Mouse (Mus musculus) G1E (cell line): ENCODE measurements at regions not wholly inside any gene's neighbourhood (a gene's known extent, or its start where the extent isn't known, plus 50 kb on each side); places are given as distances from the start of the nearest gene placed in this dataset.

Experiments used
- ATAC-seq: 2 replicates; pipeline ENCODE4 v1.8.0; 2016; ENCODE audit warnings: mild to moderate bottlenecking; ENCODE audit not compliant: insufficient number of reproducible peaks, poor library complexity, low FRiP score, severe bottlenecking; ENCODE audit errors: extremely low read depth
- DNase-seq: peaks from one replicate; pipeline ENCODE4 v3.0.0; 2012; ENCODE audit warnings: low spot score
- H3K27me3 ChIP-seq: 2 replicates; pipeline ENCODE4 v1.6.1; 2012; ENCODE audit warnings: mild to moderate bottlenecking, low read length, inconsistent platforms; ENCODE audit not compliant: insufficient read depth
- H3K36me3 ChIP-seq: replicated peaks from 2 replicates; pipeline ENCODE3; 2012; ENCODE audit warnings: mild to moderate bottlenecking, inconsistent platforms
- H3K4me1 ChIP-seq: 2 replicates; pipeline ENCODE4 v1.6.1; 2012; ENCODE audit warnings: low read depth, low read length, inconsistent platforms, mixed read lengths; ENCODE audit not compliant: insufficient read depth
- H3K4me3 ChIP-seq: 2 replicates; pipeline ENCODE4 v1.5.1; 2012; ENCODE audit warnings: low read depth, mild to moderate bottlenecking, inconsistent platforms, low read length, moderate library complexity, mixed read lengths
- H3K9me3 ChIP-seq: replicated peaks from 2 replicates; pipeline ENCODE4 v1.6.1; 2012; ENCODE audit warnings: inconsistent platforms
- CTCF ChIP-seq: IDR thresholded peaks from 2 replicates; pipeline ENCODE4 v1.5.1; 2012; ENCODE audit warnings: low read depth, low read length, inconsistent platforms, mixed read lengths
- GATA1 ChIP-seq: IDR thresholded peaks from 2 replicates; pipeline ENCODE4 v1.6.1; 2012; ENCODE audit warnings: borderline replicate concordance, low read length, inconsistent platforms, mixed read lengths
- GATA2 ChIP-seq: IDR thresholded peaks from 2 replicates; pipeline ENCODE4 v1.6.1; 2012; ENCODE audit warnings: low read depth, low read length, inconsistent platforms, borderline replicate concordance
- POLR2AphosphoS5 ChIP-seq: IDR thresholded peaks from 2 replicates; pipeline ENCODE4 v1.6.1; 2012; ENCODE audit warnings: low read depth, low read length, inconsistent platforms; ENCODE audit not compliant: insufficient replicate concordance
- TAL1 ChIP-seq: conservative IDR thresholded peaks from 2 replicates; pipeline ENCODE4 v1.6.1; 2012; ENCODE audit warnings: low read depth, low read length, inconsistent platforms, mixed read lengths

- H3K4me1 ChIP-seq: no peaks in the 10 kb centered on the region
- H3K4me3 ChIP-seq: no peak overlapping the region
- ATAC-seq (no peak), DNase-seq (no peak)
- H3K36me3 ChIP-seq: no peaks in the 10 kb centered on the region
- no peaks in the 10 kb centered on the region for H3K27me3 ChIP-seq
- peaks cover 87% of the 10 kb centered on the region for H3K9me3 ChIP-seq
- no peak for TF ChIP-seq GATA1
- TF ChIP-seq TAL1: no peak
- TF ChIP-seq CTCF: no peak
- TF ChIP-seq GATA2: no peak
- TF ChIP-seq POLR2AphosphoS5: no peak
Measured at GRCm38 (mm10) chr15:74413217-74413616, 222.9 kb downstream of the Mroh4 start.

- no peaks in the 10 kb centered on the region for H3K4me1 ChIP-seq
- no peak overlapping the region for H3K4me3 ChIP-seq
- ATAC-seq: no peak
- no peaks in the 10 kb centered on the region for H3K36me3 ChIP-seq
- TF ChIP-seq CTCF (no peak), POLR2AphosphoS5 (no peak), TAL1 (no peak), GATA2 (no peak), GATA1 (no peak)
- H3K27me3 ChIP-seq: no peaks in the 10 kb centered on the region
- DNase-seq: no peak
- H3K9me3 ChIP-seq: peaks cover 82% of the 10 kb centered on the region
Measured at GRCm38 (mm10) chr15:74412261-74412660, 223.9 kb downstream of the Mroh4 start.

GRCm38 (mm10) chr15:74411097-74411496 lies 225.1 kb downstream of the Mroh4 start:
- ATAC-seq: no peak

GRCm38 (mm10) chr15:74404866-74405265 lies 231.3 kb downstream of the Mroh4 start:
- Histone ChIP-seq H3K4me3 (no peak overlapping the region), H3K4me1 (no peaks in the 10 kb centered on the region), H3K9me3 (peaks cover 90% of the 10 kb centered on the region), H3K36me3 (no peaks in the 10 kb centered on the region), H3K27me3 (no peaks in the 10 kb centered on the region)
- DNase-seq (no peak), ATAC-seq (no peak)
- TF ChIP-seq TAL1: no peak
- TF ChIP-seq GATA2: no peak
- no peak for TF ChIP-seq CTCF
- no peak for TF ChIP-seq POLR2AphosphoS5
- no peak for TF ChIP-seq GATA1

More at GRCm38 (mm10) chr15:74411097-74411496, 225.1 kb downstream of the Mroh4 start:
- TF ChIP-seq TAL1 (no peak), GATA1 (no peak), POLR2AphosphoS5 (no peak), CTCF (no peak), GATA2 (no peak)
- Histone ChIP-seq H3K4me1 (no peaks in the 10 kb centered on the region), H3K4me3 (no peak overlapping the region), H3K9me3 (peaks cover 82% of the 10 kb centered on the region), H3K27me3 (no peaks in the 10 kb centered on the region), H3K36me3 (no peaks in the 10 kb centered on the region)
- DNase-seq: no peak

GRCm38 (mm10) chr15:74401275-74401674 lies 234.9 kb downstream of the Mroh4 start:
- Histone ChIP-seq H3K9me3 (peaks cover 94% of the 10 kb centered on the region), H3K27me3 (no peaks in the 10 kb centered on the region), H3K4me1 (no peaks in the 10 kb centered on the region), H3K4me3 (no peak overlapping the region), H3K36me3 (no peaks in the 10 kb centered on the region)
- DNase-seq: no peak
- ATAC-seq: no peak
- TF ChIP-seq TAL1: no peak
- TF ChIP-seq GATA2: no peak
- no peak for TF ChIP-seq POLR2AphosphoS5
- no peak for TF ChIP-seq GATA1
- no peak for TF ChIP-seq CTCF

- Histone ChIP-seq H3K4me3 (no peak overlapping the region), H3K27me3 (no peaks in the 10 kb centered on the region), H3K9me3 (peaks cover 71% of the 10 kb centered on the region), H3K36me3 (no peaks in the 10 kb centered on the region), H3K4me1 (no peaks in the 10 kb centered on the region)
- ATAC-seq (no peak), DNase-seq (no peak)
- TF ChIP-seq GATA2: no peak
- TF ChIP-seq POLR2AphosphoS5: no peak
- no peak for TF ChIP-seq GATA1
- no peak for TF ChIP-seq TAL1
- TF ChIP-seq CTCF: no peak
Measured at GRCm38 (mm10) chr15:74396029-74396428, 240.1 kb downstream of the Mroh4 start.

- no peak overlapping the region for H3K4me3 ChIP-seq
- H3K27me3 ChIP-seq: no peaks in the 10 kb centered on the region
- H3K4me1 ChIP-seq: no peaks in the 10 kb centered on the region
- TF ChIP-seq CTCF (no peak), GATA1 (no peak), POLR2AphosphoS5 (no peak), TAL1 (no peak), GATA2 (no peak)
- DNase-seq (no peak), ATAC-seq (no peak)
- peaks cover 74% of the 10 kb centered on the region for H3K9me3 ChIP-seq
- no peaks in the 10 kb centered on the region for H3K36me3 ChIP-seq
Measured at GRCm38 (mm10) chr15:74387533-74387932, 248.6 kb downstream of the Mroh4 start.
